Mouse (Mus musculus) kidney, embryonic 15.5 days (tissue): ENCODE data around the gene Tnfaip3. TPM values are rescaled to one million over a fixed set of nuclear protein-coding genes. Genes with fewer than 3 reads are reported as not detected.

ENCODE experiments used
- ATAC-seq: fragments of 200-750 bp; cut with Nextera tagmentation; replicated peaks from 2 replicates; pipeline ENCODE4 v1.8.0; 2017; ENCODE audit warnings: moderate TSS enrichment; ENCODE audit not compliant: low FRiP score
- H3K27ac ChIP-seq: fragments of 300-500 bp; sonication (generic); 2 replicates; pipeline ENCODE4 v1.5.1; 2015; ENCODE audit warnings: mild to moderate bottlenecking, inconsistent platforms
- H3K27me3 ChIP-seq: fragments of 300-500 bp; sonication (generic); 2 replicates; pipeline ENCODE4 v1.6.1; 2015; ENCODE audit warnings: inconsistent platforms
- H3K36me3 ChIP-seq: fragments of 300-500 bp; sonication (generic); 2 replicates; pipeline ENCODE4 v1.6.1; 2015; ENCODE audit warnings: inconsistent platforms
- H3K4me1 ChIP-seq: fragments of 300-500 bp; sonication (generic); 2 replicates; pipeline ENCODE4 v1.6.1; 2015; ENCODE audit warnings: inconsistent platforms
- H3K4me2 ChIP-seq: fragments of 300-500 bp; sonication (generic); 2 replicates; pipeline ENCODE4 v1.6.1; 2015; ENCODE audit warnings: moderate library complexity, mild to moderate bottlenecking, inconsistent platforms
- H3K4me3 ChIP-seq: fragments of 300-500 bp; sonication (generic); replicated peaks from 2 replicates; pipeline ENCODE4 v1.5.1; 2015; ENCODE audit warnings: mild to moderate bottlenecking, inconsistent platforms
- H3K9ac ChIP-seq: fragments of 300-500 bp; sonication (generic); 2 replicates; pipeline ENCODE4 v1.6.1; 2015; ENCODE audit warnings: mild to moderate bottlenecking, inconsistent platforms
- H3K9me3 ChIP-seq: fragments of 300-500 bp; sonication (generic); replicated peaks from 2 replicates; pipeline ENCODE4 v1.6.1; 2016; ENCODE audit warnings: inconsistent platforms
- WGBS: fragments of 180-500 bp; shearing (Covaris S2); methylation state at CpG from one replicate; pipeline ENCODE4 v1.1.7; 2015; ENCODE audit warnings: mixed read lengths; 5-methylcytosine and 5-hydroxymethylcytosine counted together
- polyA plus RNA-seq: library from polyadenylated mRNA; unstranded; fragments of >200 nt; fragmentation: Nextera tagmentation; extraction: Ambion mirVana; gene quantifications from 2 replicates; pipeline ENCODE4 v1.2.1, GENCODE M21; 2015

The Tnfaip3 gene
- polyA plus RNA-seq, 1 experiment from 2014 or later, result 2.9 TPM

DNA sequence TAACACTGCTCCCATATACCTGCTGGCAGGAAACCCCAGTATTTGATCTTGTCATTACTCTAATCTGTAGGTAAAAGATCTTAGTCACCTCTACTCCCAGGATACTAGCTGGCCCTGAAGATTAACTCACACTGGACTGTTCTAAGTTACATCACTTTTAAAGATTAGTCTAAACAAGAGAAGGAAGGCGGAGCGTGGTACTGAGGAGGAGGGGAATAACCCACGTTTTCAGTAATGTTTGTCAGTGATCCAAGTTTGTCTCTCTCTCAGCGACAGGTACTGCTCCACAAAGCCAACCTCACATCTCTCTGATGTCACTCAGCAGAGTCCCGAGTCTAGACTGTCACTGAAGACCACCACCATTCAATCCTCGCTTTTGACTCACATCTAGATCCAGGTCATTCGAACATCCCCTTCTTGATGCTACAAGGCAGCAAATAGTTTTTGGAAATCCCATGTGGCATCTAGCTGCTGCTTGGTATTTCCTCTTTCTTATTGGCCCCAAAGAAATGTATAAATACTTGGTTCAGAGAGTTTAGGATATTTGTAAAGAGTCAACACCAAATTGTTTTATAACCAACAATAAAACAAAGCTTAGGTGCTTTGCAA is 3.5 kb downstream of the Tnfaip3 start:
- H3K4me3 ChIP-seq, result no peak overlapping the region
- ATAC-seq, result no peak

GRCm38 (mm10) chr10:19010414-19010813 is 5.0 kb downstream of the Tnfaip3 start:
- Histone ChIP-seq H3K9ac (no peak overlapping the region), H3K27me3 (no peaks in the 10 kb centered on the region), H3K4me1 (peaks cover 13% of the 10 kb centered on the region), H3K4me2 (no peak overlapping the region), H3K27ac (no peak overlapping the region), H3K36me3 (peaks cover 15% of the 10 kb centered on the region), H3K4me3 (no peak overlapping the region), H3K9me3 (no peaks in the 10 kb centered on the region)
- ATAC-seq, result no peak
- 83% methylated on average over 8 of the region's 8 CpGs for WGBS

More for the DNA sequence above, 3.5 kb downstream of the Tnfaip3 start:
- H3K36me3 ChIP-seq, result peaks cover 4% of the 10 kb centered on the region
- 77% methylated on average over 7 of the region's 7 CpGs for whole genome bisulfite sequencing
- no peaks in the 10 kb centered on the region for H3K9me3 ChIP-seq
- H3K27ac ChIP-seq, result no peak overlapping the region
- H3K27me3 ChIP-seq, result no peaks in the 10 kb centered on the region
- no peak overlapping the region for H3K4me2 ChIP-seq
- H3K9ac ChIP-seq, result no peak overlapping the region
- H3K4me1 ChIP-seq, result peaks cover 23% of the 10 kb centered on the region

GRCm38 (mm10) chr10:19009186-19009672 is 6.2 kb downstream of the Tnfaip3 start:
- 67% methylated on average over 8 of the region's 8 CpGs for whole genome bisulfite sequencing
- Histone ChIP-seq H3K4me2 (no peak overlapping the region), H3K27me3 (no peaks in the 10 kb centered on the region), H3K9me3 (no peaks in the 10 kb centered on the region), H3K36me3 (peaks cover 27% of the 10 kb centered on the region), H3K27ac (no peak overlapping the region), H3K4me1 (peaks cover 8% of the 10 kb centered on the region), H3K9ac (no peak overlapping the region), H3K4me3 (no peak overlapping the region)
- ATAC-seq, result no peak

GRCm38 (mm10) chr10:19008607-19008940 is 6.9 kb downstream of the Tnfaip3 start:
- Histone ChIP-seq H3K36me3 (peaks cover 32% of the 10 kb centered on the region), H3K27me3 (no peaks in the 10 kb centered on the region), H3K4me3 (no peak overlapping the region), H3K27ac (no peak overlapping the region), H3K9me3 (no peaks in the 10 kb centered on the region), H3K4me2 (no peak overlapping the region), H3K4me1 (0 out of 2 replicates have a peak, but pooled peaks cover 5% of the 10 kb centered on the region), H3K9ac (no peak overlapping the region)
- 86% methylated on average over 4 of the region's 4 CpGs for WGBS
- ATAC-seq, result no peak

- no peak for ATAC-seq
- H3K4me1 ChIP-seq, result 0 out of 2 replicates have a peak, but pooled peaks cover 5% of the 10 kb centered on the region
These were observed 7.4 kb downstream of the Tnfaip3 start for GRCm38 (mm10) chr10:19007897-19008606.

GRCm38 (mm10) chr10:19002091-19002785 is 13.2 kb downstream of the Tnfaip3 start:
- no peaks in the 10 kb centered on the region for H3K27me3 ChIP-seq
- no peaks in the 10 kb centered on the region for H3K4me1 ChIP-seq
- 91% methylated on average over 12 of the region's 12 CpGs for WGBS
- H3K36me3 ChIP-seq, result peaks cover 58% of the 10 kb centered on the region
- H3K9me3 ChIP-seq, result no peaks in the 10 kb centered on the region
- no peak overlapping the region for H3K4me3 ChIP-seq
- H3K27ac ChIP-seq, result no peak overlapping the region
- H3K9ac ChIP-seq, result no peak overlapping the region
- no peak overlapping the region for H3K4me2 ChIP-seq
- no peak for ATAC-seq

More at GRCm38 (mm10) chr10:19007897-19008606, 7.4 kb downstream of the Tnfaip3 start:
- Histone ChIP-seq H3K9me3 (no peaks in the 10 kb centered on the region), H3K4me3 (no peak overlapping the region), H3K4me2 (no peak overlapping the region), H3K36me3 (peaks cover 37% of the 10 kb centered on the region), H3K9ac (no peak overlapping the region), H3K27ac (no peak overlapping the region), H3K27me3 (no peaks in the 10 kb centered on the region)
- WGBS, result 75% methylated on average over 8 of the region's 8 CpGs

DNA sequence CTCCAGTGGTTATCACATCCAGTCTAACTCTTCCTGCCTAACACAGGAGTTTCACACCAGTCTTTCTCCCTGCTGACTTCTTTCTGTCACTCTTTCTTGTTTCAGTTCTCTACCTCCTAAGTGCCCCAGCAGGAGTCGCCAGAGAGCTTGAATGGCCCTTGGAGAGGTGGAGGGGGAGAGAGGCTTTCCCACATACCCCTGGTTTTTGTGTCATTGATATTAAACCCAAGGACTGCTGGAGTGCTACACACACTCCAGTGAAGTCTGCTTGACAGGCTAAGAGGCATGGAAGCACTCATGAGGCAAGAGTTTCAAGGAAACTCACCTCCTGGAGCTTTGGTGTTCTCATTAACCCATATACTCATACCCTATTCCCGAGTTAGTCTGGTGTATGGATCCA is 16.0 kb downstream of the Tnfaip3 start:
- H3K27me3 ChIP-seq, result no peaks in the 10 kb centered on the region
- peaks cover 2% of the 10 kb centered on the region; the same call in 1 of the 2 replicates for H3K4me1 ChIP-seq
- no peak overlapping the region for H3K27ac ChIP-seq
- WGBS, result 76% methylated on average over 2 of the region's 2 CpGs
- H3K36me3 ChIP-seq, result peaks cover 34% of the 10 kb centered on the region
- no peaks in the 10 kb centered on the region for H3K9me3 ChIP-seq
- no peak for ATAC-seq
- H3K9ac ChIP-seq, result no peak overlapping the region
- no peak overlapping the region for H3K4me3 ChIP-seq
- no peak overlapping the region for H3K4me2 ChIP-seq

GRCm38 (mm10) chr10:18996331-18996730 is 19.1 kb downstream of the Tnfaip3 start:
- Histone ChIP-seq H3K36me3 (peaks cover 4% of the 10 kb centered on the region), H3K9me3 (no peaks in the 10 kb centered on the region), H3K27me3 (no peaks in the 10 kb centered on the region), H3K27ac (no peak overlapping the region), H3K4me2 (no peak overlapping the region), H3K4me3 (no peak overlapping the region), H3K9ac (no peak overlapping the region), H3K4me1 (peaks cover 2% of the 10 kb centered on the region; the same call in 1 of the 2 replicates)
- ATAC-seq, result no peak

DNA sequence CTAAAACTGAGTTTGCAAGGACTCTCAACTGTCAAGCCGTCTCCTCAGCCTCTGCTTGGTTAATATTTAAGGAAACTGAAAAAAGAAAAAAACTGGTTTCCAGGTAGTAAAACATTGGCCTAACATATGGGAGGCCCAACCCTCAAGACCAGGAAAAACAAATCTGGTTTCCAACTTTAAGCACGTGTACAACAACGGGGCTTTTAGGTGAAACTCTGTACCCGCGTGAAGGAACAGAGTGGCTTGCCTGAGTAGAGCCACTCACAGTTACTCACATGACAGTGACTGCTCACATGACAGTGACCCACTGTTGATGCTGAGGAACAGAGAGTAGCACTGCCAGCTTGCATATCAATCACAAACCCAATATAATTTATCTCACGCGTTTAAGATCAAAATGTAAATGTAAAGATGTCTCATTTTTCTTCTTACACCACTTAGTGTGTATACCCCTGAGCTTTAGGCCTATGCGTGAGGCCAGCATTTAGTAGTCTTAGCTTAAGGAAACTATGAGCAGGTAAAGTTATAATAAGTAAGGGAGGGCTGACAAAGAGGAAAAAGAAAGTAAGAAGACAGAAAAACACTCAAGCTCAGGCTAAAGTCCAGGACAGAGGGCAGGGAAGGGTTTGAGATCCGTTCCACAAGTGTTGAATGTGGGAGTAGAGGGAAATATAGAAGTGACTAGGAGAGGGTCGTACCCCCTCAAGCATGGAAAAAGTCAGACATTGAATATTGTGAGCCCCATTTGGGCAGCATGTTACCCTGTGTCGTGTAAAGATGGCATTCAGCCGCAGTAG is 19.8 kb downstream of the Tnfaip3 start:
- no peak overlapping the region for H3K4me3 ChIP-seq
- H3K27me3 ChIP-seq, result no peaks in the 10 kb centered on the region
- H3K4me1 ChIP-seq, result peaks cover 2% of the 10 kb centered on the region; the same call in 1 of the 2 replicates
- no peak overlapping the region for H3K4me2 ChIP-seq
- H3K9ac ChIP-seq, result no peak overlapping the region
- WGBS, result 59% methylated on average over 12 of the region's 12 CpGs
- H3K27ac ChIP-seq, result peak overlapping the region; percentile 18; the same call in 1 of the 2 replicates
- no peaks in the 10 kb centered on the region for H3K36me3 ChIP-seq
- peak; percentile 83 for ATAC-seq
- H3K9me3 ChIP-seq, result no peaks in the 10 kb centered on the region

DNA sequence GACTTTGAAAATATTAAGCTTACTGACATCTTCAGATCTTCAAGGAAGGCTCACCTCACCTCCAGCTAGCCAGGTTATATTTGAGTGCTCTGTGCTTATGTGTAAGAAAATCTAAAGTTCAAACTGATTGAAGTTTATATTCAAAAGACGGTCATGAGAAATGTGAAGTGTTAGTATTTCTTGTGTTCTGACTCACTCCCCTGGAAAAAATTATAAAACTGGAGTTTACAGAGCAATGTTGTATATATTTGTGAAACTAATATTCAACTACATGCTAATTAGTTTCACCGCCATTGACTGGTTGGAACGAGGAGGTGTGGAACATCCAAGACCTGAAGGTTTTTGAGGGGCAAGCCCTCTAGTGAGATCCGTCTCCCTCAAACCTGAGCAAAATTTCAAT is 22.5 kb downstream of the Tnfaip3 start:
- Histone ChIP-seq H3K4me2 (no peak overlapping the region), H3K4me3 (no peak overlapping the region), H3K27me3 (no peaks in the 10 kb centered on the region), H3K9ac (no peak overlapping the region), H3K9me3 (no peaks in the 10 kb centered on the region), H3K27ac (no peak overlapping the region), H3K4me1 (peaks cover 5% of the 10 kb centered on the region; the same call in 1 of the 2 replicates), H3K36me3 (no peaks in the 10 kb centered on the region)
- ATAC-seq, result no peak
- WGBS, result 86% methylated on average over 4 of the region's 4 CpGs

- H3K27ac ChIP-seq, result no peak overlapping the region
- no peaks in the 10 kb centered on the region for H3K36me3 ChIP-seq
- H3K4me3 ChIP-seq, result no peak overlapping the region
- no peak overlapping the region for H3K9ac ChIP-seq
- ATAC-seq, result no peak
- H3K27me3 ChIP-seq, result no peaks in the 10 kb centered on the region
- WGBS, result 87% methylated on average over 4 of the region's 4 CpGs
- no peak overlapping the region for H3K4me2 ChIP-seq
- H3K9me3 ChIP-seq, result no peaks in the 10 kb centered on the region
- H3K4me1 ChIP-seq, result peaks cover 12% of the 10 kb centered on the region; the same call in 1 of the 2 replicates
These were observed 24.4 kb downstream of the Tnfaip3 start for GRCm38 (mm10) chr10:18991057-18991456.
